Mouse (Mus musculus): ENCODE measurements around the gene Nfatc2. TPM values are rescaled to one million over a fixed set of nuclear protein-coding genes. Genes with fewer than 3 reads are reported as not detected.

The Nfatc2 gene
- polyA plus RNA-seq, 1 experiment = 1.6 TPM

- 21% methylated on average over 7 of the region's 7 CpGs for WGBS
- Histone ChIP-seq H3K4me1 (ENCODE audit: control insufficient read depth, insufficient read depth, low read length) (no peaks in the 10 kb centered on the region), H3K4me3 (replicated peaks; ENCODE audit: control insufficient read depth, low read depth, low read length) (no peak overlapping the region), H3K27ac (ENCODE audit: control insufficient read depth, insufficient read depth, low read depth, low read length, poor library complexity) (no peak overlapping the region)
- no peak for TF ChIP-seq POLR2A (IDR thresholded peaks at IDR 0.05; ENCODE audit: borderline replicate concordance, control insufficient read depth, low read depth, low read length)
- TF ChIP-seq CTCF (IDR thresholded peaks at IDR 0.05; ENCODE audit: control insufficient read depth, insufficient read depth, low read length) = no peak
Measured at GRCm38 (mm10) chr2:168516717-168517116, 84.7 kb downstream of the Nfatc2 start.

DNA sequence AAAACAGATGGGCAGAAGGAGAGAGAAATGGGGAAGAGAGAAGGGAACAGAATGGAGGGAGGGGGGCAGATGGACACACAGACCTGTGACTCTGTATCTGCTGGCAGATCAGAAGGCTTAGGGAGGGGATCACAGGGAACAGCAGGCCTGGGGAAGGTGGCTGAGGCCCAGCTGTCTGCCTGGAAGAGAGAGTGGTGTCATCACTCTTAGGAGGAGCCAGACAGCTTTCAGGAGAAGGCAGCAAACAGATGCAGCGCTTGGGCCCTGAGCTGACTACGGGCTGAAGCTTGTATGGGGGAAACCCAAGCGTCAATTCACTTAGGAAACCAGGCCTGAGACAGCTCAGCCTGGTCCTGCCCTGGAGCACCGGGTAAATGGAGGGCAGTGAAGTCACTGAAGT lies 86.0 kb downstream of the Nfatc2 start:
- no peak overlapping the region for H3K4me3 ChIP-seq (replicated peaks; ENCODE audit: control insufficient read depth, low read depth, low read length)
- no peak overlapping the region for H3K27ac ChIP-seq (ENCODE audit: control insufficient read depth, insufficient read depth, low read depth, low read length, poor library complexity)
- H3K4me1 ChIP-seq (ENCODE audit: control insufficient read depth, insufficient read depth, low read length) = no peaks in the 10 kb centered on the region
- WGBS = 85% methylated on average over 4 of the region's 4 CpGs
- TF ChIP-seq POLR2A (IDR thresholded peaks at IDR 0.05; ENCODE audit: borderline replicate concordance, control insufficient read depth, low read depth, low read length) (no peak), CTCF (IDR thresholded peaks at IDR 0.05; ENCODE audit: control insufficient read depth, insufficient read depth, low read length) (no peak)

DNA sequence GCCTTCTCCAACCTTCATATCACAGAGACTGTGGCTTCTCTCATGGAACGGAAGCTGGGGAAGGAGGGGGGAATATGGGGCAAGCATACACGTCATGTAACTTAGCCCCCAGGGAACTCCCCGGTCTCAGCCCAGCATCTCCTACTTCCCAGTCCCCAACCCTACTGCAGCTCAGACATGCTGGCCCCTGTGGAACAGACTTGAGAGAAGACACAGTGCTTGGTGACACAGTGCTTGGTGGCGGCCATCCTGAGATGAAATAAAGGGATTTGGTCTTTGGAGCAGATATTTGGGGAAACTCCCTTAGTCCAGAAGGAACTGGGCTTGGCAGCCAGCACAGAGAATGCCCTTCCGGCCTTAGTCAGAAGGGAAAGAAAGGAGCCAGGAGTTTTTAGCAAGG lies 87.3 kb downstream of the Nfatc2 start:
- Histone ChIP-seq H3K4me1 (ENCODE audit: control insufficient read depth, insufficient read depth, low read length) (no peaks in the 10 kb centered on the region), H3K4me3 (replicated peaks; ENCODE audit: control insufficient read depth, low read depth, low read length) (no peak overlapping the region), H3K27ac (ENCODE audit: control insufficient read depth, insufficient read depth, low read depth, low read length, poor library complexity) (no peak overlapping the region)
- WGBS = 83% methylated on average over 5 of the region's 5 CpGs
- TF ChIP-seq CTCF (IDR thresholded peaks at IDR 0.05; ENCODE audit: control insufficient read depth, insufficient read depth, low read length) (no peak), POLR2A (IDR thresholded peaks at IDR 0.05; ENCODE audit: borderline replicate concordance, control insufficient read depth, low read depth, low read length) (no peak)

- Histone ChIP-seq H3K4me1 (ENCODE audit: control insufficient read depth, insufficient read depth, low read length) (no peaks in the 10 kb centered on the region), H3K4me3 (replicated peaks; ENCODE audit: control insufficient read depth, low read depth, low read length) (no peak overlapping the region), H3K27ac (ENCODE audit: control insufficient read depth, insufficient read depth, low read depth, low read length, poor library complexity) (no peak overlapping the region)
- TF ChIP-seq CTCF (IDR thresholded peaks at IDR 0.05; ENCODE audit: control insufficient read depth, insufficient read depth, low read length) (no peak), POLR2A (IDR thresholded peaks at IDR 0.05; ENCODE audit: borderline replicate concordance, control insufficient read depth, low read depth, low read length) (no peak)
Measured at GRCm38 (mm10) chr2:168511529-168511928, 89.9 kb downstream of the Nfatc2 start.

DNA sequence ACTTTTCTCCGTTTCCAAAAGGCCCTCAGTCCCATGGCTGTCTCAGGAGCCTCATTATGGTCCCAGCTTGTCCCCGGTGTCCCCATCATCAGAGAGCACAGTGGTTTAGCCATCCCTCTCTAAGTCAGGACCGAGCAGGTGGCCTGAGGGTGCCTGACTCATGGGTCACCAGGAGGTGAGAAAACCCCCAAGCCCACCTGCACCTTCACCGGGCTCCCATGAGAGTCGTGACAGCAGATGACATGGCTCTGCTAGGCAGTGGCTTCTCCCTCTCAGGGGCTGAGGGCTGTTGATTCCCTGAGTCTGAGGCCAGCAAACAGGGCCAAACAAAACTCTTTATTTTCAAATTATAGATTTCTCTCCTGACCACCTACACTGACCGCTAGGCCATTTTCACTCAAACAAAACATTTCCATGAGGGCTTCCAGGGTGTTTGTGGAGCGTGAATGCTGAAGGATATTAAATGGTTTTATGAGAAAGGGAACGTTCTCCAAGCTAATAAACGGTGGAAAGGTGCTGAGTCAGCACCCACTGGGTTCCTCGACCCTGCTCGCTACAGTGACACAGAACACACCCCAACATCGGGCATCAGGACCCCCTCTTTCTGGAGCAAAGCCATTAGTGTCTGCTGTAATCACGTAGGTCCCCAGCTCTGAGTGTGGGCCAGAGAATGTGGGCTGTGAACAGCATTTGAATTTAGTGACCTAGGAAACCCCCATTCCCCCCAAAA lies 92.8 kb downstream of the Nfatc2 start:
- Histone ChIP-seq H3K4me1 (ENCODE audit: control insufficient read depth, insufficient read depth, low read length) (no peaks in the 10 kb centered on the region), H3K4me3 (replicated peaks; ENCODE audit: control insufficient read depth, low read depth, low read length) (no peak overlapping the region), H3K27ac (ENCODE audit: control insufficient read depth, insufficient read depth, low read depth, low read length, poor library complexity) (no peak overlapping the region)
- 74% methylated on average over 13 of the region's 13 CpGs for WGBS
- no peak for TF ChIP-seq POLR2A (IDR thresholded peaks at IDR 0.05; ENCODE audit: borderline replicate concordance, control insufficient read depth, low read depth, low read length)
- TF ChIP-seq CTCF (IDR thresholded peaks at IDR 0.05; ENCODE audit: control insufficient read depth, insufficient read depth, low read length) = no peak

GRCm38 (mm10) chr2:168504431-168505182 lies 96.8 kb downstream of the Nfatc2 start:
- TF ChIP-seq POLR2A (IDR thresholded peaks at IDR 0.05; ENCODE audit: borderline replicate concordance, control insufficient read depth, low read depth, low read length) = no peak
- no peak for TF ChIP-seq CTCF (IDR thresholded peaks at IDR 0.05; ENCODE audit: control insufficient read depth, insufficient read depth, low read length)
- 72% methylated on average over 27 of the region's 27 CpGs for WGBS
- no peak overlapping the region for H3K27ac ChIP-seq (ENCODE audit: control insufficient read depth, insufficient read depth, low read depth, low read length, poor library complexity)
- H3K4me3 ChIP-seq (replicated peaks; ENCODE audit: control insufficient read depth, low read depth, low read length) = no peak overlapping the region
- H3K4me1 ChIP-seq (ENCODE audit: control insufficient read depth, insufficient read depth, low read length) = no peaks in the 10 kb centered on the region

DNA sequence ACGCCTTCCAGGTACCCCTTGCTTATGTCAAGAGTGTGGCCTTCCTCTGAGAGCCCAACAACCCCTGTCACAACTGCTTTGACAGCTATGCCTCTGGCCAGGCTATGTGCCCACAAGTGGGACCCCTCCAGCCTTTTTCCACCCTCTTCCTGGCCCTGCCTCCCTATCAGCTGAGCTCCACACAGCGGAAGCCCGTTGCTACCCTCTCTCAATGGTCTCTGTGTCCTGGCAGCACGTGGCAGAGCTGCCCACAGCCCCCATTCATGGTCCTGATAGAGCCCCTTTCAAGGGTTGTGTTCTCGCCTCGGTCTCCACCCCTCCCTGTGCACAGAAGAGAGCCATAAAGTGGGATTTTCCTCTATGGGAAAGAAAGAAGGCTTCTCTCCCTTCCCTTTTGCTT lies 97.7 kb downstream of the Nfatc2 start:
- no peak overlapping the region for H3K4me3 ChIP-seq (replicated peaks; ENCODE audit: control insufficient read depth, low read depth, low read length)

GRCm38 (mm10) chr2:168500750-168501149 lies 100.7 kb downstream of the Nfatc2 start:
- H3K4me3 ChIP-seq (replicated peaks; ENCODE audit: control insufficient read depth, low read depth, low read length) = no peak overlapping the region
- no peaks in the 10 kb centered on the region for H3K4me1 ChIP-seq (ENCODE audit: control insufficient read depth, insufficient read depth, low read length)
- no peak overlapping the region for H3K27ac ChIP-seq (ENCODE audit: control insufficient read depth, insufficient read depth, low read depth, low read length, poor library complexity)
- WGBS = 40% methylated on average over 6 of the region's 6 CpGs
- TF ChIP-seq CTCF (IDR thresholded peaks at IDR 0.05; ENCODE audit: control insufficient read depth, insufficient read depth, low read length) (no peak), POLR2A (IDR thresholded peaks at IDR 0.05; ENCODE audit: borderline replicate concordance, control insufficient read depth, low read depth, low read length) (no peak)

More for the DNA sequence above, 97.7 kb downstream of the Nfatc2 start:
- H3K27ac ChIP-seq (ENCODE audit: control insufficient read depth, insufficient read depth, low read depth, low read length, poor library complexity) = no peak overlapping the region
- TF ChIP-seq CTCF (IDR thresholded peaks at IDR 0.05; ENCODE audit: control insufficient read depth, insufficient read depth, low read length) = no peak
- no peak for TF ChIP-seq POLR2A (IDR thresholded peaks at IDR 0.05; ENCODE audit: borderline replicate concordance, control insufficient read depth, low read depth, low read length)
- 74% methylated on average over 6 of the region's 6 CpGs for WGBS
- H3K4me1 ChIP-seq (ENCODE audit: control insufficient read depth, insufficient read depth, low read length) = no peaks in the 10 kb centered on the region

All from bone marrow, adult 2 months (tissue).